Mouse (Mus musculus) frontal cortex, postnatal 25 days (tissue): ENCODE measurements around the gene Rapgef3.

Source experiments
- DNase-seq, 2 experiments: peaks; one replicate each; pipeline ENCODE4 v3.0.0; 2022; ENCODE audit warnings: low spot score in 2 of 2

Rapgef3 gene

DNA sequence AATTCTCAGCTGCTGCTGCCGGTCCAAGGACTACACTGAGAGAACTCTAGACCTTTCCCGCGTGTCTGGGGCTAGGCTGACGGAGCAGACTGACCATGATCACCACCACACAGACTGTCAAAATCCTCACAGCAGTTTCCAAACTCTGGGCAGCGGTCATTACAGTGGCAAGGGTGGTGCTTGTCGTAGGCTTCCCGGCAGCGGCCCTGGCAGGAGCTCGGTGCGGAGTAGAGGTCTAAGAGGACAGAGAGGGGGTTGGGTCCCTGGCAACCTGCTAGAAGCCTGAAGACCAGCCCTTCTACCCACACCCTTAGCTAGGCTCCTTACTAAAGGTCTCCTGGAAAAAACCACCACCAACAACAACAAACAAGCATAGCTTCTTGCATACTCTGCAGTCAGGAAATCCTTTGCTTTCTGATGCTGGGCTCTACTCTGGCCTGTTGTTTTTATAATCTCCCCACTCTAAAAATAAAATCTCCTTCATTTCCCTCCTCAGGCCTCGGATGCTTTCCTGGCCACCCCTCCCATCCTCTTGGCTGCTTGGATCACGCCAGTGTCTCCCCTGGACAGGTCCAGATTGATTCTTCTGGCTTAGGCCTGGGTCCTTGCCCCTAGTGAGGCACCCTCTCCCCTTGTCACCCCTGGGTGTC, 47.6 kb downstream of the Rapgef3 start:
- no peak for DNase-seq

GRCm38 (mm10) chr15:97719494-97719893, 48.3 kb downstream of the Rapgef3 start:
- DNase-seq: no peak

DNA sequence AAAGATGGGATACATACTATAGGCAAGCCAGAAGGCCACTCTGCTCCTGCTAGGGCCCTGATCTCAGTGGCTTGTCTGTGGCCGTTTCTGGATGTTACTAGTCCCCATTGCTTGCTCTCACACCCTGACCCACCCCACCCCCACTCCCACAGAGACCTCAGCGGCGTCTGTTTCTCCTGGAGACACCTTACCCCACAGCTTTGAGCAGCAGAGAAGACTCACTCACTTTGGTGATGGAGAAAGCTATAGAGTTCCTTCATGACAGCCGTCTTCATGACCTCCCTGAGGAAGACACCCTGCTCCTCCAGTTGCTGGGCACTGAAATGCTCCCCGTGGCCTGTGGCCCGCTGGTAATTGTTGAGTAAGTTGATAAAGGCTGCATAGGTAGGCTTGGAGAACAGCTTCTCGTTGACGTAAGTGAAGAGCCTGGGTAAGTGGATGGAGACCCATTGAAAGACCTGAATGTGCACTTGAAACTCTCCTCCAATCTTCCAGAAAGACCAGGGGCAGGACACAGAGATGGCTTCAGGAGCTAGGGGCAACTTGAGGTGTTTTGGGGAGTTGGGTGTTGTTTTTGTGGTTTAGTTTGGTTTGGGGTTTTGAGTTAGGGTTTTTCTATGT, 49.1 kb downstream of the Rapgef3 start:
- no peak for DNase-seq

DNA sequence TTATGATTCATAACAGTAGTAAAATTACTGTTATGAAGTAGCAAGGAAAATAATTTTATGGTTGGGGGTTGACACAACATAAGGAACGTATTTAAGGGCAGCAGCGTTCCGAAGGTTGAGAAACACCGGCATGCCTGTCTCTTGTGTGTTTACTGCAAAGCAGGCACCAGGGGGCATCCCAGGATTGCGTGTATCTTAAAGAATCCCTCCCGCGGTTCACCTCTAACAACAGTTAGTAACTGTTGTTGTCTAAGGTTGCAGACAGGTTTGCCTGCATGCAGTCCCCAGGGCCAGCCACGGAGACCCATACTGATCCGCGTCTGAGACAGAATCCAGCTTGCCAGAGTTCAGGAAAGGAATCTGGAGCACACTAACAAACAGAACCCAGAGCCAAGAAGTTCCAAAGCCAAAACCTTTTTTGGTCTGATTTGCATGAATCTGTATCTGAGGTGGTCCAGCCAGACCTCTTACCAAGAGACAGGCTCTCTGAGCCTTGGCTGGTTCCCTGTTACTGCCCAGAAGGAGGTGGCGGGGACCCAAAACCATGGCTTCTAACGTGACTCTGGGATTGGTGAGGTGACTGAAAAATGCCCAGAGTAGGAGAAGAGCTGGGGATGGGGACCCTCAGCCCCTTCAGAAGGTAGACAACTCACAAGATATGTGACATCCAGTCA, 49.8 kb downstream of the Rapgef3 start:
- DNase-seq: no peak

DNA sequence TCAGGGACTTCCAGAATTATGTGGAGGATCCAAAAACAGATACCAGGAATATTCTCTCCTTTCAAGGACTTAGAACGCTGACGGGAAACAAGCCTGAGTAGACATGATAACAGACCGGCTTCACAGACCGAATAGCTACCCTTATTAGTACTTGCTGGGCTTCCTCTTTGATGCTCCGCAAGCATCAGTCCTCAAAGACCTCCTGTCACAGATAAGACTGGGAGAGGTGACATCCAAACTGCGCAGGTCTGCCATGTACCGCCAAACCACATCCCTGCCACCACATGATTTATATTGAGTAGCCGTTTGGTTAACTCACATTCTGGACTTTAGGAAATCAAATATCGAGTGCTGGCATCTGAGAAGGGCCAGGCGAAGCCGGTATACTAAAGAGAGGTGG, 51.0 kb downstream of the Rapgef3 start:
- DNase-seq: no peak

- no peak for DNase-seq
Observed at GRCm38 (mm10) chr15:97715734-97716133, 52.0 kb downstream of the Rapgef3 start.

- no peak for DNase-seq
Observed at GRCm38 (mm10) chr15:97715083-97715482, 52.7 kb downstream of the Rapgef3 start.

- no peak for DNase-seq
Observed at GRCm38 (mm10) chr15:97712546-97712945, 55.2 kb downstream of the Rapgef3 start.

- no peak for DNase-seq
Observed at GRCm38 (mm10) chr15:97710906-97711305, 56.9 kb downstream of the Rapgef3 start.

DNA sequence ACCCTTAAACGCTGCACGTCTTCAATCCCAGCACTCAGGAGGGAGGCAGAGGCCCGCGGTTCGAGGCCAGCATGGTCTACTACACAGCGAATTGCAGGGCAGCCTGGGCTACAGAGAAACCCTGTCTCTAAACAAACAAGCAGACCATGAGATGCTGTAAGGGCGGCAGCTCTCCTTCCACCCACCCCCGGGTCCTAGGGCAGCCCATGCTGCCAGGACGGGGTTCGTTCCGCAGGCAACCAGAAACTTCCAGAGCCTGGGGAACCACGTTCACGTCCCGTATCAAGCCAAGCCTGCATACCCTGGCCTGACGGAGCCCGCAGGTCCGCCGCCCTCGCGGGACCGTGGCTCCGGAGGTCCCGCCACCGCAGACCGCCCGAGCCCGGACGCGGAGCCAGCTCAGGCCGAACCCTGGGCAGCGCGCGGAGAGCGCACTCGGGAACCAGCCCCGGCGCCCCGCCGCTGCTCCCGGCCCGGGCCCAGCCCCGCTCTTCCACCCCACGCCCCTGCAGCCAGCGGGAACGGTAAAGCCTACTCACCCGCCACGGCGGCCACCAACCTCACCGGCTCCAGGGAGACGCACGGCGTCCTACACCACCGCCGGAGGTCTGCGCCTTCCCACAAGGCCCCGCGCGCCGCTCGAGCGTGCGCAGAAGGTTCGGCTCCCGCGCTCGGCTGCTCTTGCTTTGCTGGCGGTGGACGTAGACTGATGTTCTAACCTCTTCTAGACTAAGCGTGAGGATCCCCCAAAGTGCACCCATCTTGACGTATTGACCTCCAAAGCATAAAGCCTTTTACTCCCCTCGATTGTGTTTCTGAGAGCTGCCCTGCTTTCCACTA, 62.3 kb downstream of the Rapgef3 start, which contains the start of gene Rpap3:
Gene Rpap3, minus strand, starts transcription at position 615 of the 840 bp plus-strand sequence.
- DNase-seq: peak; percentile 71 to 80

- no peak for DNase-seq
Observed at GRCm38 (mm10) chr15:97696616-97697015, 71.2 kb downstream of the Rapgef3 start.
